Mouse (Mus musculus) stomach, adult 2 months (tissue): ENCODE results near the gene Galnt13. TPM values are rescaled to one million over a fixed set of nuclear protein-coding genes. Genes with fewer than 3 reads are reported as not detected.

Experiments
- polyA plus RNA-seq: library from polyadenylated mRNA; depleted of rRNA; stranded (reverse); fragments of >200 nt; gene quantifications from 2 replicates; pipeline ENCODE4 v1.2.3, GENCODE M21; 2012; rRNA removed

Gene Galnt13
- polyA plus RNA-seq, result 0.15 TPM in 1 of 2 replicates, not detected in the other

DNA sequence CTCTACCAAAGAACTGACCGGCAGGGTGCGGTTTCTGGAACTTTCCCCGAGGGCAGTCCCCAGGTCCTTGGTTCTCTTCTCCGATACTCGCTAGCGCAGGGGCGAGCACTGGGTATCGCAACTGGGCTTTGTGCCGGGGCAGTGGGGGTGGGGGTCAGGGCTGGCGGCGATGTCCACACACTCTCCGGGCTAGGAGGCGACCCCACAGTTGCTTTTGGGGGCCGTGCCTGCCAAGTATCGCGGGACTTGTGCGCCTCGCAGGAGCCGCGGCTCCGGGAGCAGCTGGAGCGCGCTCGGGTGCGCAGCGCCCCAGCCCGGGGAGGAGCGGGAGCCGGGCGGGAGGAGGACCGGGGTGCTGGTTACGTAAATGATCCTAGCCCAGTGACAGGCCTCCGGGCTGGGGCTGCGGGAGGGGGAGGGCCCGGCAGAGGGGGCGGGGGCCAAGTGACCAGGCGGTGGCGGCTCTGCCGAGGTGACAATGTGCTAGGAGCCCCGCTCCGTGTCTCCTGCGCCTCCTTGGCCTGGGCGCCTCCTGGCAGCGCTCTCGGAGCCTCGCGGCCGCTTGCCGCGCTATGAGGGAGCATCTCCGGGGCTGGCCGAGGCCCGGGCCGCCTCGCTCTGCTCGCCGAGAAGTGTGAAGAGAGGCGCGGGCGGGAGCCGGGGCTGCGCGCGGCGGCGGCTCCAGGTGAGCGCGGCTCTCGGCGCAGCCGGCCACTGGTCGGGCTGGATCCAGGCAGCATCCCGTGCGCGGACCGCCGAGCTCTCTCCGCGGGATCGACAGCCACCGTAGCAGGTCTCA lies at the start of gene Galnt13:
Gene Galnt13 (plus strand): TSS at position 381 of the 799 bp plus-strand sequence.

